Mouse (Mus musculus) gastrocnemius, postnatal 36 days (tissue): ENCODE data around the gene Psg27. TPM values are rescaled to one million over a fixed set of nuclear protein-coding genes. Genes with fewer than 3 reads are reported as not detected.
"Not testable (repeated sequence)": the region's sequence is repeated elsewhere in the genome, so short reads cannot be mapped to it uniquely, and the experiment has no call there.

ENCODE experiments used
- DNase-seq, 2 experiments: peaks; one replicate each; pipeline ENCODE4 v3.0.0; 2022
- intact Hi-C: fragments of 180-260 bp; cut with DNase I; formaldehyde crosslinking; loops from one replicate; pipeline ENCODE4 v1.15.1; 2025
- long read RNA-seq, 2 experiments: library from polyadenylated mRNA; stranded (forward); transcript quantifications; one replicate each; pipeline ENCODE4 v2.0.0; 2021
- total RNA-seq, 2 experiments: library from RNA; stranded (reverse); gene quantifications; 2 replicates each; pipeline ENCODE4 v1.2.3; 2021

Gene Psg27
- total RNA-seq = not detected
- long read RNA-seq, experiment 1 = 0 reads
- long read RNA-seq, experiment 2 = 0 reads

DNA sequence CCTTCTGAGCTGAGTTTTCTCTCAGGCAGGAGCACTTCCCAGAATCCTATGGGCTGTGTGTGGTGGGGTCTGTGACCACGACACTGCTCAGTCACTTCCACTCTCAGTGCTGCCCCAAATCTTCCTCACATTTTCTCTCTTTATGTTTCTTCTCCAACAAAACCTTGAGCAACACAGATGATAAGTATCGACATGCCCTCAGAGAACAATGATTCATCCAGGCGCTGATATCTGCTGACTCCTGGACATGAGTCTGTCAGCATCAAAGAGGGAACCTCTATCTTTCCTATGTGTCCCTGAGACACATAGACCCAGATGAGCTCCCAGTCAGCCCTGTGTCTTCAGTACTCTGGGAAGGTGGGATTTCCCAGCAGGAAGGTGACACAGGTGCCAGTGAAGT is at the start of gene Psg27:
TSS of gene Psg27 (minus strand) at position 101 of the 400 bp plus-strand sequence.
- DNase-seq = no peak
- intact Hi-C loops = no loop called here

DNA sequence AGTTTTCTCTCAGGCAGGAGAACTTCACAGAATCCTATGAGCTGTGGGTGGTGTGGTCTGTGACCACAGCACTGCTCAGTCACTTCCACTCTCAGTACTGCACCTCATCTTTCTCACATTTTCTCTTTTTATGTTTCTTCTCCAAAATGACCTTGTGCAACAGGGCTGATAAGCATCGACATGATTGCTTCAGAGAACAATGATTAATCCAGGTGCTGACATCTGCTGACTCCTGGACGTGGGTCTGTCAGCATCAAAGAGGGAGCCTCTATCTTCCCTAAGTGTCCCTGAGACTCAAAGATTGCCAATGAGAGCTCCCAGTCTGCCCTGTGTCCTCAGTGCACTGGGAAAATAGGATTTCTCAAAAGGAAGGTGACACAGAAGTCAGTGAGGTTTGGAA is 49.3 kb upstream of the Psg27 start, which contains the start of gene Psg23:
TSS of gene Psg23 (minus strand) at position 101 of the 400 bp plus-strand sequence.
- intact Hi-C loops = not testable (repeated sequence)

DNA sequence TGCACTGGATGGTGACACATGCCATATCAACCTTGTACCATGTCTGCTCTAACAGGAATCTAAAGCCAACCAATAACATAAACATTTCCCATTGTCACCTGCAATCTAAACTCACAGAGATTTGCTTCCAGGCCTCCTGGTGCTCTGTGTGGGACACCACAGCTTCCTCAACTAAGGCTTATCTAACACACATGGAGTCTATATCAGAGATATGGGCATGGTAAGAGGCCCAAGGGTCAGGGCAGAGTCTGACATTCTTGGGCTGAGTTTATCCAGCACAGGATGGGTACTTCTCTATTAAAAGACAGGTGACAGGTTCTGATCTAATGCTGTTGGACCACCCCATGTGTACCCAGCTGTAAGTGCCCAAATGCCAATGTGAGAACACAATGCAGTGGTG is 7.3 kb downstream of the Psg27 start:
- no peak for DNase-seq
- intact Hi-C loops = no loop called here

More for the DNA sequence above, 49.3 kb upstream of the Psg27 start, which contains the start of gene Psg23:
- not testable (repeated sequence) for DNase-seq

DNA sequence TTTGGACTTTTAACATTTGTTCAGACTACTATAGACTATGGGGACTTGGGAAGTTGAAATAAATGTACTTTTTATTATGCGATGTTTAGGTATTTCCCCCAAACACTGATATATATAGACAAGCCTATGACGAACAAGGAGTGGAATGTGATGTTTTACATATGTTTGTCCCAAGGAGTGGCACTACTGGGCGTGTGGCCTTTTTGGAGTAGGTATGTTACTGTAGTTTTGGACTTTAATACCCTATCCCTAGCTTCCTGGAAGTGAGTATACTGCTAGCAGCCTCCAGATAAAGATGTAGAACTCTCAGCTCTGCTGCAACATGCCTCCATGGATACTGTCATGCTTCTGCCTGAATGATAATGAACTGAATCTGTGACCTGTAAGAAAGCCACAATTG is 11.4 kb downstream of the Psg27 start:
- intact Hi-C loops, DNase-seq: not testable (repeated sequence)

DNA sequence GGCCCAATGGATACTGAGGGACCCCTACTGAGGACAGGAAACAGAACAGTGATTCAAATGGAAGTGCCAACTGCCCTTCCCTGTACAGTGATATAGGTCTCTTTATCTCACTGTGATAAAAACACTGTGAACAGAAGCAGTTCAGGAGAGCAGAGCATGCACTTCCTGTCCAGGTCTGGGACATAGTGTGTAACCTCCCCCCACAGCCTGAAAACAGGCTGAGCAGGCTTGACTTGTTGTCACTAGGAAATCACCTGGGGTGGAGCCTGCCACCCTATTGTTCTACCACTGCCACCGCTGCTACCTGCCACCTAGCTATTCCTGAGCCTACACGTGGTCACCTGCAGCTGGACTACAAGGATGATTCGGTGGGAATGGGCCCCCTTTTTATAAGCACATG is 33.7 kb downstream of the Psg27 start:
- intact Hi-C loops = no loop called here

DNA sequence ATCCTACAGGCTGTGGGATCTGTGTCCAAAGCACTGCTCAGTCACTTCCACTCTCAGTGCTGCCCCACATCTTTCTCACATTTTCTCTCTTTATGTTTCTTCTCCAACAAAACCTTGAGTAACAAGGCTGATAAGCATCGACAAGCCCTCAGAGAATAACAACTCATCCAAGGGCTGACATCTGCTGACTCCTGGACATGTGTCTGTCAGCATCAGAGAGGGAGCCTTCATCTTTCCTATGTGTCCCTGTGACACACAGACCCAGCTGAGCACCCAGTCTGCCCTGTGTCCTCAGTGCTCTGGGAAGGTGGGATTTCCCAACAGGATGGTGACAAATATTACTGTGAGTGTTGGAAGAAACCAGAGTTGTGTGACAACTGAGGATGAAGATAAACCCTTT is 34.9 kb downstream of the Psg27 start, which contains the start of gene Psg25:
TSS of gene Psg25 (minus strand) at position 101 of the 400 bp plus-strand sequence.
- intact Hi-C loops = no loop called here
- no peak for DNase-seq

More for the DNA sequence above, 33.7 kb downstream of the Psg27 start:
- no peak for DNase-seq

DNA sequence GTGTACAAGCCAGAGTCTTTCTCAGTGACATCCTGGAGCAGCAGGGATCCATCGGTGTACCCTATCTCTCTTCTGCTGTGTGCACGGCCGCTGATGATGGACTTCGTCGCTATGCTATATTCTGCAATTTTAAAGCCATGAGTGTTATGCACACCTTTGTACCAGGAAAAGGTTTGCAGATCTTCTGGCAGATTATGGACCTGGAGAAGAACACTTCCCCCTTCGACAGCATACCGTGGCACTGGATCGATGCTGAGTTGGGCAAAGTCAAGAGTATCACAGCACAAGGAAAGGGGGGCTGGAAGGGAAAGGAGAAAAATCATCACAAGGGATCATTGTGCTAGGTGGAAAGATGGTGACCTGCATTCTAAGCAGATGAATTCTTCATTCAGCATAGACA is 42.4 kb downstream of the Psg27 start:
- DNase-seq = no peak
- intact Hi-C loops = no loop called here

DNA sequence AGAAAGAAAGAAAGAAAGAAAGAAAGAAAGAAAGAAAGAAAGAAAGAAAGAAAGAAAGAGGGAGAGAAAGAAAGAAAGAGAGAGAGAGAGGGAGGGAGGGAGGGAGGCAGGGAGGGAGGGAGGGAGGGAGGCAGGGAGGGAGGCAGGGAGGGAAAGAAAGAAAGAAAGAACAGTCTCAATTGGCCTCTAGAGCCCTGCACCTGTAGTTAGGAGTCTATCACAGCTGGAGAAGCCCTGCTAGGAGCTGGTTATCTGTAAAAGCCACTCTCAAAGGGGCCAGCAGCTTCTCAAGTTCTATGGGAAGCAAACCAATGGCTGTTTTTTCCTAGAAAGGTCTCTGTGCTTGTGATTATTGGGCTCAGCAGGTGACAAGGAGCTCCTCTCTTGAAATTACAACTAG is 54.3 kb downstream of the Psg27 start:
- intact Hi-C loops, DNase-seq: not testable (repeated sequence)

DNA sequence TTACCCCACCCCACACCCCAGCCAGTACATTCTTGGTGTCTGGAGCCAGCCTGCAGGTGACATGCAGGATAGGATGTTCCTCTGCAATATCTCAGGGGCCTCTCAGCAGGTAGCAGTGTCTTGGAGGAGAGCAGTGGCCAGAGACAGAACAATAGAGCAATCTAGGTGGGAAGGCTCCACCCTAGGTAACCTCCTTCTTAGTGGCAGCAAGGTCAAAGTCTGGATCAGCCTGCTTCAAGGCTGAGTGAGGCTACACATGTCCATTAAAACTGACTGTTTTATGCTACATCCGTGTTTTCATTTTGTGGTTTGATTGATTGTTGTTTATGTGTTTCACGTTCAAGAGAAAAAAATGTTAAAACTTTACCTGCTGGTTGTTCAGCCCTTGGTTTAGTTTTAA is 54.7 kb downstream of the Psg27 start:
- not testable (repeated sequence) for DNase-seq

DNA sequence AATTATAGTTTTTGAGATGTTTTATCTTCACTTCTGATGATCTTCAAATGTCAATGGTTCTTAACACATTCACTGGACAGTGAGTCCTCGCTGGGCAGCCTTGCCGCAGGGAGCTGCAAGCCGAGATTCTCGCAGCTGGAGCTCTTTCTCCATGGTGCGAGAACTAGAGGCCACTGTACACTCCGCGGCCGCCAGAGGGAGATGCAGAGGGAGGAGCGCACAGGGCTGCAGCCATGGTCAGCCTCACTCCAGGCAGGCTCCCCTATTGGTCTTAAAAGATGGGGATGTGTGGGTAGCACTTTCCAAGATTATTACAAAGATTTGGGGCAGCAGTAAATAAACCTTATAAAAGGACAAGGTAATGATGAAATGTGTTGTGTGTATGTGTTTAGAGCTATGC is 55.6 kb downstream of the Psg27 start:
- intact Hi-C loops = no loop called here
- no peak for DNase-seq

More for the DNA sequence above, 54.7 kb downstream of the Psg27 start:
- intact Hi-C loops = not testable (repeated sequence)

Other genes starting within 250 kb of the Psg27 start
- not detected for gene Psg18, start 212.3 kb downstream of the Psg27 start, total RNA-seq
- not detected for gene Psg28, start 135.3 kb downstream of the Psg27 start, total RNA-seq
- not detected for gene Psg26, start 83.1 kb downstream of the Psg27 start, total RNA-seq
- gene Psg25, start 35.0 kb downstream of the Psg27 start, total RNA-seq = not detected
- gene Psg23, start 49.2 kb upstream of the Psg27 start, total RNA-seq = not detected
- not detected for gene Psg21, start 89.4 kb upstream of the Psg27 start, total RNA-seq
- gene Psg20, start 118.9 kb upstream of the Psg27 start, total RNA-seq = not detected
- not detected for gene Psg22, start 150.8 kb upstream of the Psg27 start, total RNA-seq
- gene Psg19, start 231.2 kb upstream of the Psg27 start, total RNA-seq = not detected